Mouse (Mus musculus) erythroblast, embryonic 14.5 days (primary cell): ENCODE data around the gene 6430628N08Rik. TPM values are rescaled to one million over a fixed set of nuclear protein-coding genes. Genes with fewer than 3 reads are reported as not detected.

Experiments
- H3K27me3 ChIP-seq: 2 replicates; pipeline ENCODE4 v1.6.1; 2012; ENCODE audit warnings: inconsistent platforms; ENCODE audit not compliant: control insufficient read depth
- H3K36me3 ChIP-seq: 2 replicates; pipeline ENCODE4 v1.6.1; 2012; ENCODE audit warnings: mild to moderate bottlenecking, inconsistent platforms; ENCODE audit not compliant: control insufficient read depth
- H3K4me1 ChIP-seq: 2 replicates; pipeline ENCODE4 v1.6.1; 2012; ENCODE audit warnings: inconsistent platforms; ENCODE audit not compliant: control insufficient read depth
- H3K4me3 ChIP-seq: replicated peaks from 2 replicates; pipeline ENCODE3; 2012; ENCODE audit warnings: moderate library complexity, mild to moderate bottlenecking, inconsistent platforms
- H3K9me3 ChIP-seq: 2 replicates; pipeline ENCODE4 v1.6.1; 2012; ENCODE audit warnings: low read length, inconsistent platforms, mixed read lengths; ENCODE audit not compliant: control insufficient read depth
- GATA1 ChIP-seq: IDR thresholded peaks from 2 replicates; pipeline ENCODE4 v1.6.1; 2012; ENCODE audit warnings: low read length, inconsistent platforms, mixed read lengths
- TAL1 ChIP-seq: IDR thresholded peaks from 3 replicates; pipeline ENCODE4 v1.6.1; 2012; ENCODE audit warnings: low read length, inconsistent platforms, mixed read lengths
- polyA plus RNA-seq: library from polyadenylated mRNA; stranded (reverse); fragments of >175 nt; gene quantifications from 2 replicates; pipeline ENCODE4 v1.2.3, GENCODE M21; 2012

Gene 6430628N08Rik
- polyA plus RNA-seq, 1 experiment: not detected

GRCm38 (mm10) chr4:115855100-115855499 lies 35.4 kb upstream of the 6430628N08Rik start:
- H3K4me3 ChIP-seq: no peak overlapping the region
- TF ChIP-seq TAL1 (no peak), GATA1 (no peak)
- peaks cover 90% of the 10 kb centered on the region for H3K4me1 ChIP-seq
- H3K27me3 ChIP-seq: no peaks in the 10 kb centered on the region
- H3K36me3 ChIP-seq: peaks cover 100% of the 10 kb centered on the region
- H3K9me3 ChIP-seq: no peaks in the 10 kb centered on the region

GRCm38 (mm10) chr4:115855609-115856008 lies 34.9 kb upstream of the 6430628N08Rik start:
- Histone ChIP-seq H3K4me1 (peaks cover 86% of the 10 kb centered on the region), H3K27me3 (no peaks in the 10 kb centered on the region), H3K36me3 (peaks cover 100% of the 10 kb centered on the region), H3K9me3 (no peaks in the 10 kb centered on the region), H3K4me3 (peak overlapping the region; percentile 13)
- TF ChIP-seq TAL1 (no peak), GATA1 (no peak)

- TF ChIP-seq GATA1 (peak; percentile 66), TAL1 (peak; percentile 75)
- Histone ChIP-seq H3K27me3 (no peaks in the 10 kb centered on the region), H3K9me3 (no peaks in the 10 kb centered on the region), H3K4me3 (peak overlapping the region; percentile 17), H3K36me3 (peaks cover 100% of the 10 kb centered on the region), H3K4me1 (peaks cover 79% of the 10 kb centered on the region)
These were observed 34.2 kb upstream of the 6430628N08Rik start for GRCm38 (mm10) chr4:115856282-115856681.

DNA sequence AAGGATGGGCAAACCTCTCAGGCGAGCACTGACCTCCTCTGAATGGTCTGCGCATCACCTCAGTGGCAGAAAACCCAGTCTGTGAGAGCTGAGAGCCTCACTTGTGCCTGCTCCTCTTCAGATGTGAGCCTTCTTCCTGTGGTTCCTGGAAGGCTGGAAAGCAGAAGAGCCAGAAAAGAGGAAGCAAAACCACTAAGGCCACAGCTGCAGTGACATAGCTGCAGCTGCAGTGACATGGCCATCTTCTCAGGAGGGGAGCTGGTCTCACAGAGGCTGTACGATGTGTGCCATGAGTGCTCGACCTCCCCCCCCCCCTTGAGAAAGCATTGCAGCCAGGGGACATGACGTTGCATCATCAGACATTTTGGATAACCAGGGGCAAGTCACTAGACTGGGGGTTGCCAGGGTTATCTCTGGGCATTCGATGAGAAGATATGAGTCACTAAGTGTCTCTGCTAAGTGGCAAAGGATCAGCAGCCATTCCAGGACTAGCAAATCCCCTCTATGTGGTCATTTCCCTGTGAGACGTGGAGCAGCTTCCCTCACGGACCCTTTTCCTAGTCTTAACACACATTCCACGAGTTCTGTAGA lies 33.1 kb upstream of the 6430628N08Rik start:
- Histone ChIP-seq H3K27me3 (no peaks in the 10 kb centered on the region), H3K4me3 (no peak overlapping the region), H3K9me3 (no peaks in the 10 kb centered on the region), H3K4me1 (peaks cover 68% of the 10 kb centered on the region), H3K36me3 (peaks cover 100% of the 10 kb centered on the region)
- TF ChIP-seq GATA1 (no peak), TAL1 (no peak)

DNA sequence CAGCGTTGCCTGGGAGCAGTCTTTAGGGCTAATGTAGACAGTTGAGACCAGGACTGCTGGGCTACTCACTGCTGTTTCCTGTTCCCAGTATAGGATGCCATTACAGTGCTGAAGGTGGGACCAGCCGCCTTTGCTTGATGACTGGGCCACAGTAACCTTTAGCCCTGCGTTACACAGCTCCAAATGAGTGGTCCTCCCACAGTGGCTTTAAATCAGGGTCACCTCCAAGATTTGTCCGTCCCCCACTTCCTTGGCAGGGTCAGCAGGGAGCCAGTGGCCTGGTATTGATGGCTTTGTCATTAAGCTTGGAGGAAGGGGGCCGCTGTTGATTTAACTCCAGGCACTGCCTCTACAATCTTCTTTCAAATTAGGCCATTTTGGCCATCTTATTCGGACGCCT lies 27.1 kb upstream of the 6430628N08Rik start:
- H3K36me3 ChIP-seq: peaks cover 99% of the 10 kb centered on the region
- no peaks in the 10 kb centered on the region for H3K27me3 ChIP-seq
- no peaks in the 10 kb centered on the region for H3K9me3 ChIP-seq
- no peak for TF ChIP-seq TAL1
- TF ChIP-seq GATA1: no peak
- H3K4me3 ChIP-seq: no peak overlapping the region
- H3K4me1 ChIP-seq: peaks cover 17% of the 10 kb centered on the region

DNA sequence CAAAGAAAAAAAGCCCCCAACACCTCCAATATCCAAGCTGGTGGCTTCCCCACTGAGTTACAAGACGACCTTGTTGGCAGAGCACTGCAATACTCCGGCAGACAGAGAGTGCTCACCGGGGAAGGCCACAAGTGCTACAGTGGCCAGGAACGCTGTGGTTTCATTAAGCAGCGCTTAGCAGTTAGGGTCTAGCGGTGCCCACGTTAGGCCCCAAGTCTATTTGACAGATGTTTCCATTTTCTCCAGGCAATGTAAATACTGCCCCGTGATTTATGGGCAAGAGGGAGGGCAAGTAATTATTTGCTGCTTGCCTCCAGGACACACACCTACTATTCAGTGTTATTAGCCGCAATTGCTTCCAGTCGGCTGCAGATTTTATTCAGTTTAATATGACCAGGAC lies 26.6 kb upstream of the 6430628N08Rik start:
- Histone ChIP-seq H3K4me1 (peaks cover 13% of the 10 kb centered on the region), H3K4me3 (no peak overlapping the region), H3K9me3 (no peaks in the 10 kb centered on the region), H3K36me3 (peaks cover 99% of the 10 kb centered on the region), H3K27me3 (no peaks in the 10 kb centered on the region)
- TF ChIP-seq TAL1: no peak
- TF ChIP-seq GATA1: no peak

GRCm38 (mm10) chr4:115869512-115870210 lies 20.8 kb upstream of the 6430628N08Rik start:
- Histone ChIP-seq H3K36me3 (peaks cover 99% of the 10 kb centered on the region), H3K27me3 (no peaks in the 10 kb centered on the region), H3K9me3 (no peaks in the 10 kb centered on the region), H3K4me1 (no peaks in the 10 kb centered on the region), H3K4me3 (no peak overlapping the region)
- TF ChIP-seq TAL1 (no peak), GATA1 (no peak)

DNA sequence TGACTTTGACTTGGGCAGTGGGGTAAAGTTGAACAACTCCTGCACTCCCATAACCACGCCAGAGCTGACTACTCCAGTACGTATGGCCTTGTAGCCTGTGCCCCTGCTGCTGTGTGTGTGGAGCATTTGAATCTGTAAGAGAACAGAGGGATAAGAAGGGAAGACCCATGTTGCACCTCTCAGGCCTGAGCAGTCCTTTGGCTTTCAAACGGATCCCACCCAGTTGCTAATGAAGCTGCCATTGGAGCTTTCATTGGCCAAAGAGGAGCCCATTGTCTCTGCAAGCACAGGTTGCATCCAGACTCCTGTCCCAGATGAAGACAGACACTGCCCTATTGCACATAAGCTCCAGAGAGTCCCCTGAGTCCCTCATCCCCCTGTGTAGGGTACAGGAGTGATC lies 17.2 kb upstream of the 6430628N08Rik start:
- Histone ChIP-seq H3K27me3 (no peaks in the 10 kb centered on the region), H3K36me3 (peaks cover 100% of the 10 kb centered on the region), H3K9me3 (no peaks in the 10 kb centered on the region), H3K4me1 (no peaks in the 10 kb centered on the region), H3K4me3 (no peak overlapping the region)
- no peak for TF ChIP-seq TAL1

- Histone ChIP-seq H3K4me1 (no peaks in the 10 kb centered on the region), H3K27me3 (no peaks in the 10 kb centered on the region), H3K9me3 (no peaks in the 10 kb centered on the region), H3K36me3 (peaks cover 66% of the 10 kb centered on the region), H3K4me3 (no peak overlapping the region)
- no peak for TF ChIP-seq TAL1
- TF ChIP-seq GATA1: no peak
These were observed 12.2 kb upstream of the 6430628N08Rik start for GRCm38 (mm10) chr4:115878216-115878678.
